Mouse (Mus musculus) adrenal gland, adult 10 weeks (tissue): Measurements from ENCODE around the gene Gm10600. TPM values are rescaled to one million over a fixed set of nuclear protein-coding genes. Genes with fewer than 3 reads are reported as not detected.

ENCODE experiments used
- polyA plus RNA-seq: library from polyadenylated mRNA; stranded (reverse); fragments of 350-450 nt; fragmentation: Illumina TruSeq; extraction: RNeasy Lipid Tissue Mini Kit (QIAGEN cat#74804); gene quantifications from one replicate; pipeline ENCODE4 v1.2.3, GENCODE M21; 2014; ENCODE audit warnings: low read depth, low replicate concordance

The Gm10600 gene
- 1.1 TPM for polyA plus RNA-seq

GRCm38 (mm10) chr4:42240339-42240738 is at the start of gene Gm10600:
Gene Gm10600 (plus strand): TSS chr4:42240639.

GRCm38 (mm10) chr4:42255467-42255866 is 15.0 kb downstream of the Gm10600 start, which contains the start of gene Ccl21b:
Gene Ccl21b (plus strand): TSS chr4:42255767.

Other genes starting within 250 kb of the Gm10600 start
- gene Gm21093, start 205.9 kb upstream of the Gm10600 start, polyA plus RNA-seq: not detected
- not detected for gene Gm3893, start 149.4 kb upstream of the Gm10600 start, polyA plus RNA-seq
- gene Gm13304, start 125.8 kb upstream of the Gm10600 start, polyA plus RNA-seq: not detected
- not detected for gene Gm13306, start 87.2 kb upstream of the Gm10600 start, polyA plus RNA-seq
- not detected for gene Gm13305, start 72.0 kb upstream of the Gm10600 start, polyA plus RNA-seq
- gene Ccl21b, start 15.1 kb downstream of the Gm10600 start, polyA plus RNA-seq: not detected
- not detected for gene Gm21953, start 53.6 kb downstream of the Gm10600 start, polyA plus RNA-seq
- not detected for gene Fam205a3, start 77.7 kb downstream of the Gm10600 start, polyA plus RNA-seq
- not detected for gene Gm21586, start 198.7 kb downstream of the Gm10600 start, polyA plus RNA-seq
- 0.82 TPM for gene Gm2163, start 226.1 kb downstream of the Gm10600 start, polyA plus RNA-seq